ENCODE assay signal across 18 mouse cellular contexts in the genomic region with DNA sequence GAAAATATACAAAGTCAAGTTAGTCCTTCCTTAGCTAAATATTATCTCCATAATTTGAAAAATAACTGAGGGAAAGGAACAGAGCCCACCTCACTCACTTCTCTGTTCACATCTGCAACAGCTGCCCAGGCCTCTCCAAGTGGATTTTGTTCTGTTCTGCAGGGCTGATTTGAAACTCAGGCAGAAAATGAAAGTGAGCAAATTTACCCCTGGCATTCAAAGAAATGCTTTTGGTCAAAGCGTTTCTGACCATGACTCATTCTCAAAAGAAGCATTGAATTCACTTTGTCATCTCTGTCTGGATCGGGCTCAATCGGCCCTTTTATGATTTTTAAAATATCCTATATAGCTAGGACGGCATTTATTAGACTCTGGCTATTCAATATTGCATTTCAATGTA.
"Had no signal": no experiment of that assay in that cellular context is flagged by ENCODE, and none has a peak within 500 bp of the region (broad histone marks: within the 10 kb centered on the region; RNA-seq: fewer than 3 reads in every experiment).

No protein-coding gene starts in this region.

- H3K9me3 ChIP-seq: kidney, embryonic 15.5 days; liver, embryonic 13.5 days; lung, embryonic 15.5 days; midbrain, embryonic 15.5 days; neural tube, embryonic 13.5 days; stomach, embryonic 15.5 days had no signal

- H3K9ac ChIP-seq: kidney, embryonic 15.5 days; limb, embryonic 13.5 days; liver, embryonic 13.5 days; liver, postnatal 0 days; lung, embryonic 15.5 days; midbrain, embryonic 15.5 days; neural tube, embryonic 13.5 days; stomach, embryonic 15.5 days had no signal

- ATAC-seq: liver, postnatal 0 days; midbrain, embryonic 15.5 days had no signal

- H3K27me3 ChIP-seq: kidney, embryonic 15.5 days; limb, embryonic 13.5 days; liver, embryonic 13.5 days; lung, embryonic 15.5 days; megakaryocyte, embryonic 14.5 days; midbrain, embryonic 15.5 days; neural tube, embryonic 13.5 days; stomach, embryonic 15.5 days had no signal

- H3K4me1 ChIP-seq: kidney, embryonic 15.5 days; liver, embryonic 13.5 days; lung, embryonic 15.5 days; megakaryocyte, embryonic 14.5 days; midbrain, embryonic 15.5 days; neural tube, embryonic 13.5 days; stomach, embryonic 15.5 days had no signal

- H3K27ac ChIP-seq: kidney, embryonic 15.5 days; limb, embryonic 13.5 days; liver, embryonic 13.5 days; lung, embryonic 15.5 days; macrophage; midbrain, embryonic 15.5 days; neural tube, embryonic 13.5 days; stomach, embryonic 15.5 days had no signal

- DNase-seq: kidney, postnatal 14 days; layer of hippocampus, postnatal 36 days; liver, embryonic 13.5 days; liver, postnatal 0 days; lung, postnatal 14 days; retina, postnatal 1 day; right cerebral cortex, postnatal 14 days; thymus, adult 2 months; thymus, postnatal 25 days had no signal

- H3K4me3 ChIP-seq: kidney, embryonic 15.5 days; limb, embryonic 13.5 days; liver, embryonic 13.5 days; lung, embryonic 15.5 days; megakaryocyte, embryonic 14.5 days; midbrain, embryonic 15.5 days; neural tube, embryonic 13.5 days; stomach, embryonic 15.5 days had no signal

- H3K4me2 ChIP-seq: kidney, embryonic 15.5 days; limb, embryonic 13.5 days; liver, embryonic 13.5 days; lung, embryonic 15.5 days; midbrain, embryonic 11.5 days; midbrain, embryonic 15.5 days; neural tube, embryonic 13.5 days; stomach, embryonic 15.5 days had no signal

- H3K36me3 ChIP-seq: kidney, embryonic 15.5 days; limb, embryonic 13.5 days; liver, embryonic 13.5 days; lung, embryonic 15.5 days; midbrain, embryonic 15.5 days; neural tube, embryonic 13.5 days; stomach, embryonic 15.5 days had no signal
